Mouse (Mus musculus) heart, postnatal 0 days (tissue): ENCODE data around the gene Srrm1. TPM values are rescaled to one million over a fixed set of nuclear protein-coding genes. Genes with fewer than 3 reads are reported as not detected.

Experiments used
- ATAC-seq: fragments of 200-750 bp; cut with Nextera tagmentation; 2 replicates; pipeline ENCODE4 v1.8.0; 2017; ENCODE audit warnings: low read depth, moderate number of reproducible peaks, moderate library complexity; ENCODE audit not compliant: insufficient read depth
- DNase-seq: peaks from one replicate; pipeline ENCODE4 v3.0.0-alpha.2; 2016; ENCODE audit warnings: low spot score
- H3K27ac ChIP-seq: fragments of 300-500 bp; sonication (generic); 2 replicates; pipeline ENCODE4 v1.5.1; 2014; ENCODE audit warnings: low read depth, mild to moderate bottlenecking
- H3K27me3 ChIP-seq: fragments of 300-500 bp; sonication (generic); 2 replicates; pipeline ENCODE4 v1.6.1; 2014; ENCODE audit warnings: low read length, mixed read lengths; ENCODE audit not compliant: control insufficient read depth, insufficient read depth
- H3K36me3 ChIP-seq: fragments of 300-500 bp; sonication (generic); replicated peaks from 2 replicates; pipeline ENCODE4 v1.6.1; 2014; ENCODE audit warnings: low read length, mixed read lengths; ENCODE audit not compliant: control insufficient read depth, insufficient read depth
- H3K4me1 ChIP-seq: fragments of 300-500 bp; sonication (generic); 2 replicates; pipeline ENCODE4 v1.6.1; 2014; ENCODE audit warnings: antibody characterized with exemption; ENCODE audit not compliant: control insufficient read depth, insufficient read depth
- H3K4me2 ChIP-seq: fragments of 300-500 bp; sonication (generic); 2 replicates; pipeline ENCODE4 v1.6.1; 2014; ENCODE audit warnings: low read depth, mild to moderate bottlenecking, low read length, moderate library complexity
- H3K4me3 ChIP-seq: fragments of 300-500 bp; sonication (generic); 2 replicates; pipeline ENCODE4 v1.5.1; 2014; ENCODE audit warnings: low read depth, low read length
- H3K9ac ChIP-seq: fragments of 300-500 bp; sonication (generic); replicated peaks from 2 replicates; pipeline ENCODE4 v1.6.1; 2014; ENCODE audit warnings: low read depth, low read length, mixed read lengths
- H3K9me3 ChIP-seq: fragments of 300-500 bp; sonication (generic); replicated peaks from 2 replicates; pipeline ENCODE4 v1.6.1; 2016; ENCODE audit warnings: low read length; ENCODE audit not compliant: control insufficient read depth
- CTCF ChIP-seq: IDR thresholded peaks from 2 replicates; pipeline ENCODE4 v1.5.1; 2016; ENCODE audit warnings: antibody characterized with exemption, control low read depth, low read depth
- EP300 ChIP-seq: IDR thresholded peaks from 2 replicates; pipeline ENCODE4 v1.6.1; 2016; ENCODE audit warnings: antibody characterized with exemption, low read depth
- WGBS: fragments of 180-500 bp; shearing (Covaris S2); extraction: QIAGEN DNeasy Blood & Tissue Kit; methylation state at CpG from one replicate; pipeline ENCODE4 v1.1.7; 2014; 5-methylcytosine and 5-hydroxymethylcytosine counted together
- polyA plus RNA-seq: library from polyadenylated mRNA; unstranded; fragments of >200 nt; fragmentation: Nextera tagmentation; extraction: Ambion mirVana; gene quantifications from 2 replicates; pipeline ENCODE4 v1.2.1, GENCODE M21; 2015
- total RNA-seq: library from RNA; depleted of rRNA; stranded (reverse); fragments of >200 nt; gene quantifications from 2 replicates; pipeline ENCODE4 v1.2.3, GENCODE M21; 2014; ENCODE audit warnings: low replicate concordance

The Srrm1 gene
- total and polyA plus RNA-seq, 2 experiments from 2014 or later = 22.6 to 99.6 TPM

- DNase-seq = peak; percentile 92
- H3K4me2 ChIP-seq = peak overlapping the region; percentile 46
- peak overlapping the region; percentile 32; the same call in 1 of the 2 replicates for H3K9ac ChIP-seq
- TF ChIP-seq CTCF = no peak
- TF ChIP-seq EP300 = peak; percentile 86
- peak; percentile 89 for ATAC-seq
- H3K36me3 ChIP-seq = no peaks in the 10 kb centered on the region
- no peaks in the 10 kb centered on the region for H3K9me3 ChIP-seq
- no peaks in the 10 kb centered on the region for H3K27me3 ChIP-seq
- H3K27ac ChIP-seq = peak overlapping the region; percentile 80
- 4% methylated on average over 16 of the region's 16 CpGs for WGBS
- peaks cover 35% of the 10 kb centered on the region for H3K4me1 ChIP-seq
- H3K4me3 ChIP-seq = peak overlapping the region; percentile 12
Measured at GRCm38 (mm10) chr4:135286833-135287395, 66.2 kb downstream of the Srrm1 start.

- H3K27me3 ChIP-seq = no peaks in the 10 kb centered on the region
- no peak for ATAC-seq
- no peak for TF ChIP-seq EP300
- no peak for TF ChIP-seq CTCF
- H3K4me1 ChIP-seq = peaks cover 27% of the 10 kb centered on the region
- H3K4me3 ChIP-seq = no peak overlapping the region
- H3K27ac ChIP-seq = peak overlapping the region; percentile 80
- peak overlapping the region; percentile 32; the same call in 1 of the 2 replicates for H3K9ac ChIP-seq
- WGBS = 62% methylated on average over 12 of the region's 12 CpGs
- no peak overlapping the region for H3K4me2 ChIP-seq
- no peaks in the 10 kb centered on the region for H3K36me3 ChIP-seq
- no peaks in the 10 kb centered on the region for H3K9me3 ChIP-seq
- DNase-seq = no peak
Measured at GRCm38 (mm10) chr4:135286033-135286622, 67.0 kb downstream of the Srrm1 start.

GRCm38 (mm10) chr4:135285436-135285835, 67.7 kb downstream of the Srrm1 start:
- no peaks in the 10 kb centered on the region for H3K27me3 ChIP-seq

GRCm38 (mm10) chr4:135283875-135284274, 69.2 kb downstream of the Srrm1 start:
- no peak for DNase-seq
- no peaks in the 10 kb centered on the region for H3K9me3 ChIP-seq
- no peak overlapping the region for H3K4me2 ChIP-seq
- TF ChIP-seq CTCF (no peak), EP300 (no peak)
- no peak overlapping the region for H3K27ac ChIP-seq
- no peak for ATAC-seq
- WGBS = 91% methylated on average over 7 of the region's 7 CpGs
- no peak overlapping the region for H3K4me3 ChIP-seq
- peaks cover 25% of the 10 kb centered on the region for H3K4me1 ChIP-seq
- H3K27me3 ChIP-seq = no peaks in the 10 kb centered on the region
- H3K36me3 ChIP-seq = no peaks in the 10 kb centered on the region
- H3K9ac ChIP-seq = no peak overlapping the region

More at GRCm38 (mm10) chr4:135285436-135285835, 67.7 kb downstream of the Srrm1 start:
- no peak overlapping the region for H3K4me2 ChIP-seq
- H3K9me3 ChIP-seq = no peaks in the 10 kb centered on the region
- peaks cover 25% of the 10 kb centered on the region for H3K4me1 ChIP-seq
- no peaks in the 10 kb centered on the region for H3K36me3 ChIP-seq
- 64% methylated on average over 8 of the region's 8 CpGs for WGBS
- ATAC-seq (no peak), DNase-seq (no peak)
- peak overlapping the region; percentile 15; the same call in 1 of the 2 replicates for H3K27ac ChIP-seq
- H3K4me3 ChIP-seq = no peak overlapping the region
- H3K9ac ChIP-seq = no peak overlapping the region
- no peak for TF ChIP-seq EP300
- TF ChIP-seq CTCF = no peak

GRCm38 (mm10) chr4:135283417-135283816, 69.7 kb downstream of the Srrm1 start:
- ATAC-seq = no peak
- H3K27ac ChIP-seq = peak overlapping the region; percentile 41
- no peak overlapping the region for H3K4me2 ChIP-seq
- no peaks in the 10 kb centered on the region for H3K27me3 ChIP-seq
- no peak overlapping the region for H3K9ac ChIP-seq
- no peaks in the 10 kb centered on the region for H3K36me3 ChIP-seq
- TF ChIP-seq EP300 (no peak), CTCF (no peak)
- 74% methylated on average over 4 of the region's 4 CpGs for WGBS
- H3K4me1 ChIP-seq = peaks cover 25% of the 10 kb centered on the region
- no peak for DNase-seq
- no peaks in the 10 kb centered on the region for H3K9me3 ChIP-seq
- H3K4me3 ChIP-seq = no peak overlapping the region
